Mouse (Mus musculus): ENCODE results near the gene Gm4778. TPM values are rescaled to one million over a fixed set of nuclear protein-coding genes. Genes with fewer than 3 reads are reported as not detected.
A peak's percentile ranks its signal among the peaks of the same experiment; 100 is the strongest.
"Not testable (repeated sequence)": the region's sequence is repeated elsewhere in the genome, so short reads cannot be mapped to it uniquely, and the experiment has no call there.

Gm4778 gene
- not detected in 2 replicates for polyA plus RNA-seq (2016; fragmentation: Nextera tagmentation; extraction: Ambion mirVana)

DNA sequence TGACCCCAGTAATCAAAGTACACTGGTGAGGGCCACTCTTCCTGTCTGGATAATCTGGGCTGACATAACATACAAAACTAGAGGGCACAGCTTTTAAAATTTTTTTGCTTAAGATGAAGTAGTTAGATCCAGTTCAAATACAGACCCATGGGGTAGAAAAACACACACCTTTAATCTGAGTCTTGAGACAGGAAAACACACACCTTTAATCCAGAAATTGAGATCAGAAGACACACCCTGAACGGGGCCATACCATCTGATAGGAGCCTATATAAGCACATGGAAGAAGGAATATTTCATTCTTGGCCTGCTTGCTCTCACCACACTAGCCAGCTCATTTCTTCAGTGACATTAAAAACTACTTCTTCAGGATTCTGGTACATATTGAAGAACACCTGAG is at the start of gene Gm4778:
Gene Gm4778, plus strand, starts transcription at position 301 of the 400 bp plus-strand sequence.
- not testable (repeated sequence) for H3K4me1 ChIP-seq; H3K27ac ChIP-seq; H3K4me3 ChIP-seq (replicated peaks); H3K9me3 ChIP-seq; H3K4me2 ChIP-seq; H3K36me3 ChIP-seq (replicated peaks); ATAC-seq (ENCODE audit: low FRiP score); H3K9ac ChIP-seq; H3K27me3 ChIP-seq
- WGBS, result 88% methylated on average over 1 of the region's 1 CpGs

- Histone ChIP-seq H3K27me3 (no peaks in the 10 kb centered on the region), H3K9me3 (no peaks in the 10 kb centered on the region), H3K27ac (no peak overlapping the region), H3K4me1 (no peaks in the 10 kb centered on the region), H3K9ac (no peak overlapping the region), H3K4me3 (replicated peaks) (no peak overlapping the region), H3K36me3 (replicated peaks) (no peaks in the 10 kb centered on the region), H3K4me2 (no peak overlapping the region)
- 57% methylated on average over 6 of the region's 6 CpGs for WGBS
- ATAC-seq (ENCODE audit: low FRiP score), result no peak
Observed at GRCm38 (mm10) chr3:94260598-94260997, 3.2 kb upstream of the Gm4778 start.

DNA sequence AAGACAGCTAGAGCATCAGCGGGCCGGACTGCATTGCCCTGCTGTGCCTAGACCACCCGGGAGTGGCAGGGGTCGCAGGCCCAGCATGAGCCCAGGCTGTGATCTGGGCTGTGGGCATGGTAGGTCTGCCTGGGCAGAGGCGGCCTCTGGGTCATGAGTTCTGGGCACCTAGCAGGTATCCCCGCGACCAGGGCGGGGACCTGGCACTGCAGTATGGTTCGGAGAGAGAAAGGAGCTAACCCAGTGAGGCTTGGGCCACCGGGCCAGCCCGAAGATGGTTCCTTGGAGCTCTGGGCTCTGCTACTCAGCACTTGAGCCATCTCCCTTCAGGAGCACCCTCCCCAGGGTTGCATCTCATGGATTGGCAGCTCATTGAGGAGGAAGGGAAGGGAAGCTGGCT is 12.2 kb downstream of the Gm4778 start:
- no peak overlapping the region for H3K4me3 ChIP-seq (replicated peaks)
- no peaks in the 10 kb centered on the region for H3K36me3 ChIP-seq (replicated peaks)
- no peaks in the 10 kb centered on the region for H3K27me3 ChIP-seq
- no peaks in the 10 kb centered on the region for H3K4me1 ChIP-seq
- no peaks in the 10 kb centered on the region for H3K9me3 ChIP-seq
- no peak overlapping the region for H3K27ac ChIP-seq
- WGBS, result 95% methylated on average over 10 of the region's 11 CpGs
- ATAC-seq (ENCODE audit: low FRiP score), result no peak
- no peak overlapping the region for H3K4me2 ChIP-seq
- no peak overlapping the region for H3K9ac ChIP-seq

DNA sequence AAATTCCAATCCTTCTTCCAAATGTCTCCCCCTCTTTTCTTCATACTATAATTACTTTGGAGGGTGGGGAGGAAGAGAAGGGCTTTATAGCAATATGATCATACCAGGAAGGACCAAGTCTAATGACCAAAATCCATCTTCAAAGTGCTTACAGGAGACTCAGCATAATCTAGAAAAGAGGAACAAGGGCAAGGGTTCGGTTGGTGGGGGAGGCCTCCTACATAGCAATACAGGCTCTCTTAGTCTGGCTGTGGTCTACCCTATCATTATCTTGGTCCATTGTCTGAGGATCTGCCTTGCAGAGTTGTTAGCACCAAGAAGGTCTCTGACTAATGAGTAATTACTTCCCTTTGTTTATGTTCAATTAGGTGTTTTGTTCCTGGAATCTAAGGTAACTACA is 41.6 kb downstream of the Gm4778 start:
- H3K27me3 ChIP-seq, result no peaks in the 10 kb centered on the region
- 61% methylated on average over 1 of the region's 1 CpGs for WGBS
- H3K36me3 ChIP-seq (replicated peaks), result no peaks in the 10 kb centered on the region
- H3K27ac ChIP-seq, result no peak overlapping the region
- no peak overlapping the region for H3K4me2 ChIP-seq
- no peaks in the 10 kb centered on the region for H3K9me3 ChIP-seq
- H3K4me1 ChIP-seq, result peaks cover 8% of the 10 kb centered on the region; the same call in 1 of the 2 replicates
- H3K4me3 ChIP-seq (replicated peaks), result no peak overlapping the region
- ATAC-seq (ENCODE audit: low FRiP score), result no peak
- H3K9ac ChIP-seq, result no peak overlapping the region

GRCm38 (mm10) chr3:94306975-94307374 is 43.1 kb downstream of the Gm4778 start:
- H3K9me3 ChIP-seq, result no peaks in the 10 kb centered on the region
- ATAC-seq (ENCODE audit: low FRiP score), result no peak
- no peak overlapping the region for H3K27ac ChIP-seq
- H3K4me3 ChIP-seq (replicated peaks), result no peak overlapping the region
- H3K4me1 ChIP-seq, result peaks cover 13% of the 10 kb centered on the region
- H3K9ac ChIP-seq, result no peak overlapping the region
- no peak overlapping the region for H3K4me2 ChIP-seq
- H3K27me3 ChIP-seq, result no peaks in the 10 kb centered on the region
- H3K36me3 ChIP-seq (replicated peaks), result no peaks in the 10 kb centered on the region

- no peaks in the 10 kb centered on the region for H3K27me3 ChIP-seq
- H3K36me3 ChIP-seq (replicated peaks), result no peaks in the 10 kb centered on the region
- H3K9me3 ChIP-seq, result no peaks in the 10 kb centered on the region
- H3K4me3 ChIP-seq (replicated peaks), result peak within 1 kb of the TSS; percentile 58
- peaks cover 13% of the 10 kb centered on the region for H3K4me1 ChIP-seq
- 2% methylated on average over 47 of the region's 47 CpGs for WGBS
- H3K4me2 ChIP-seq, result peak within 1 kb of the TSS; percentile 66
- peak; percentile 96 for ATAC-seq (ENCODE audit: low FRiP score)
- peak within 1 kb of the TSS; percentile 66 for H3K9ac ChIP-seq
- peak within 1 kb of the TSS; percentile 77 for H3K27ac ChIP-seq
Observed at GRCm38 (mm10) chr3:94309633-94310363, 46.0 kb downstream of the Gm4778 start, which contains the start of gene Them4. Gene Them4, plus strand, starts transcription at chr3:94310089.

- Histone ChIP-seq H3K4me1 (peaks cover 13% of the 10 kb centered on the region), H3K27ac (no peak overlapping the region), H3K4me2 (peak overlapping the region; percentile 66), H3K4me3 (replicated peaks) (peak overlapping the region; percentile 58), H3K9me3 (no peaks in the 10 kb centered on the region), H3K9ac (peak overlapping the region; percentile 66), H3K27me3 (no peaks in the 10 kb centered on the region), H3K36me3 (replicated peaks) (no peaks in the 10 kb centered on the region)
- WGBS, result 50% methylated on average over 7 of the region's 7 CpGs
- ATAC-seq (ENCODE audit: low FRiP score), result no peak
Observed at GRCm38 (mm10) chr3:94310491-94310890, 46.7 kb downstream of the Gm4778 start.

GRCm38 (mm10) chr3:94310911-94311310 is 47.1 kb downstream of the Gm4778 start:
- WGBS, result 79% methylated on average over 6 of the region's 6 CpGs
- H3K4me2 ChIP-seq, result peak overlapping the region; percentile 66
- no peak overlapping the region for H3K27ac ChIP-seq
- H3K4me3 ChIP-seq (replicated peaks), result peak overlapping the region; percentile 58; the same call in 1 of the 2 replicates
- H3K4me1 ChIP-seq, result peaks cover 13% of the 10 kb centered on the region
- H3K9me3 ChIP-seq, result no peaks in the 10 kb centered on the region
- no peak for ATAC-seq (ENCODE audit: low FRiP score)
- no peaks in the 10 kb centered on the region for H3K36me3 ChIP-seq (replicated peaks)
- H3K27me3 ChIP-seq, result no peaks in the 10 kb centered on the region
- no peak overlapping the region for H3K9ac ChIP-seq

GRCm38 (mm10) chr3:94311376-94311775 is 47.5 kb downstream of the Gm4778 start:
- WGBS, result 79% methylated on average over 4 of the region's 4 CpGs
- no peak overlapping the region for H3K27ac ChIP-seq
- no peaks in the 10 kb centered on the region for H3K36me3 ChIP-seq (replicated peaks)
- H3K9me3 ChIP-seq, result no peaks in the 10 kb centered on the region
- H3K9ac ChIP-seq, result no peak overlapping the region
- ATAC-seq (ENCODE audit: low FRiP score), result no peak
- no peak overlapping the region for H3K4me3 ChIP-seq (replicated peaks)
- peaks cover 13% of the 10 kb centered on the region for H3K4me1 ChIP-seq
- H3K27me3 ChIP-seq, result no peaks in the 10 kb centered on the region
- H3K4me2 ChIP-seq, result no peak overlapping the region

Other genes starting within 250 kb of the Gm4778 start
- not detected in 2 replicates for gene Gm9125, start 209.2 kb upstream of the Gm4778 start, polyA plus RNA-seq (2016; fragmentation: Nextera tagmentation; extraction: Ambion mirVana)
- not detected in 2 replicates for gene Gm10697, start 191.4 kb upstream of the Gm4778 start, polyA plus RNA-seq (2016; fragmentation: Nextera tagmentation; extraction: Ambion mirVana)
- gene Gm10696, start 85.8 kb upstream of the Gm4778 start, polyA plus RNA-seq (2016; fragmentation: Nextera tagmentation; extraction: Ambion mirVana), result not detected in 2 replicates
- gene Gm5286, start 67.3 kb upstream of the Gm4778 start, polyA plus RNA-seq (2016; fragmentation: Nextera tagmentation; extraction: Ambion mirVana), result not detected in 2 replicates
- gene Them4, start 46.1 kb downstream of the Gm4778 start, polyA plus RNA-seq (2016; fragmentation: Nextera tagmentation; extraction: Ambion mirVana), result 11.9 and 12.5 TPM in 2 replicates
- gene Them5, start 78.1 kb downstream of the Gm4778 start, polyA plus RNA-seq (2016; fragmentation: Nextera tagmentation; extraction: Ambion mirVana), result 0.31 and 0.32 TPM in 2 replicates
- gene C2cd4d, start 98.4 kb downstream of the Gm4778 start, polyA plus RNA-seq (2016; fragmentation: Nextera tagmentation; extraction: Ambion mirVana), result 0.87 and 1.8 TPM in 2 replicates
- 1.3 and 2.0 TPM in 2 replicates for gene Rorc, start 108.8 kb downstream of the Gm4778 start, polyA plus RNA-seq (2016; fragmentation: Nextera tagmentation; extraction: Ambion mirVana)
- gene Lingo4, start 134.5 kb downstream of the Gm4778 start, polyA plus RNA-seq (2016; fragmentation: Nextera tagmentation; extraction: Ambion mirVana), result 0.78 and 0.82 TPM in 2 replicates
- gene Tdrkh, start 149.2 kb downstream of the Gm4778 start, polyA plus RNA-seq (2016; fragmentation: Nextera tagmentation; extraction: Ambion mirVana), result 67.2 and 67.8 TPM in 2 replicates
- gene Mrpl9, start 179.3 kb downstream of the Gm4778 start, polyA plus RNA-seq (2016; fragmentation: Nextera tagmentation; extraction: Ambion mirVana), result 63.2 and 63.9 TPM in 2 replicates
- 1.0 and 1.3 TPM in 2 replicates for gene Oaz3, start 179.9 kb downstream of the Gm4778 start, polyA plus RNA-seq (2016; fragmentation: Nextera tagmentation; extraction: Ambion mirVana)
- 218 and 251 TPM in 2 replicates for gene Celf3, start 214.3 kb downstream of the Gm4778 start, polyA plus RNA-seq (2016; fragmentation: Nextera tagmentation; extraction: Ambion mirVana)
- 18.1 and 19.7 TPM in 2 replicates for gene Riiad1, start 216.3 kb downstream of the Gm4778 start, polyA plus RNA-seq (2016; fragmentation: Nextera tagmentation; extraction: Ambion mirVana)